ENCODE assay signal across 8 mouse cellular contexts in genomic region chr12:76195912-76196708, GRCm38 (mm10). TPM values are rescaled to one million over a fixed set of nuclear protein-coding genes. Genes with fewer than 3 reads are reported as not detected.
A peak's percentile ranks its signal among the peaks of the same experiment; 100 is the strongest.
DNase-seq lines count a peak whose midpoint lies in the region; ATAC-seq and TF ChIP-seq lines count a peak whose summit lies in the region.

No protein-coding gene starts in this region.

- H3K4me3 ChIP-seq in ES-E14 (ENCODE audit: insufficient read depth in 1 of 2, low read depth in 1 of 2, low read length in 2 of 2, poor library complexity in 1 of 2, severe bottlenecking in 1 of 2), result peak overlapping the region; percentile 31 to 41
- H3K4me3 ChIP-seq in forebrain, embryonic 15.5 days, result peak overlapping the region; percentile 34
- H3K4me3 ChIP-seq in liver, postnatal 0 days (ENCODE audit: low read depth, low read length), result peak overlapping the region; percentile 38
- peak overlapping the region; percentile 35 for H3K4me3 ChIP-seq in neural tube, embryonic 13.5 days
- peak overlapping the region; percentile 51 for H3K4me3 ChIP-seq in testis, adult 2 months (ENCODE audit: control insufficient read depth, low read depth, low read length)

- TF ChIP-seq POLR2A in testis, adult 2 months (IDR thresholded peaks at IDR 0.05; ENCODE audit: control insufficient read depth, low read depth, low read length), result 0 out of 2 replicates have a peak, but pooled peaks have one; percentile 26

- H3K36me3 ChIP-seq in ES-E14 (ENCODE audit: control insufficient read depth, insufficient read depth, low read length, poor library complexity, severe bottlenecking), result no peaks in the 10 kb centered on the region
- H3K36me3 ChIP-seq in forebrain, embryonic 15.5 days, result no peaks in the 10 kb centered on the region
- no peaks in the 10 kb centered on the region for H3K36me3 ChIP-seq in liver, postnatal 0 days (replicated peaks; ENCODE audit: insufficient read depth, low read length)
- no peaks in the 10 kb centered on the region for H3K36me3 ChIP-seq in neural tube, embryonic 13.5 days
- no peaks in the 10 kb centered on the region for H3K36me3 ChIP-seq in testis, adult 2 months (ENCODE audit: control insufficient read depth, insufficient read depth, low read length)

- WGBS in forebrain, embryonic 15.5 days, result under 1% methylated on average over 22 of the region's 22 CpGs
- WGBS in liver, postnatal 0 days (ENCODE audit: insufficient replicate concordance), result under 1% methylated on average over 22 of the region's 22 CpGs
- under 1% methylated on average over 22 of the region's 22 CpGs for WGBS in neural tube, embryonic 13.5 days

- in situ Hi-C loops in ES-E14 (cut with MboI; ENCODE audit: low sequenced_read_pairs in 2 of 2, unreplicated experiment in 2 of 2), result loop anchor here (10.0 to 25.0 kb wide), 3 partner anchors 181 to 409 kb away; no protein-coding TSS in a partner anchor

- H3K9ac ChIP-seq in ES-E14 (ENCODE audit: insufficient read depth, low read depth, low read length, poor library complexity, severe bottlenecking), result peak overlapping the region; percentile 48; the same call in 1 of the 2 replicates
- H3K9ac ChIP-seq in forebrain, embryonic 15.5 days (replicated peaks), result peak overlapping the region; percentile 39
- H3K9ac ChIP-seq in liver, postnatal 0 days (replicated peaks), result peak overlapping the region; percentile 41; the same call in 1 of the 2 replicates
- peak overlapping the region; percentile 51 for H3K9ac ChIP-seq in neural tube, embryonic 13.5 days

- intact Hi-C loops in heart, postnatal 14 days (cut with DNase I), result loop anchor here (5.0 kb wide), 2 partner anchors 146 to 409 kb away; no protein-coding TSS in a partner anchor

- peaks cover 0 to 6% of the 10 kb centered on the region in 2 experiments; a peak in 1 of 4 replicates for H3K4me1 ChIP-seq in ES-E14 (ENCODE audit: control insufficient read depth in 2 of 2, insufficient read depth in 2 of 2, low read length in 2 of 2, poor library complexity in 1 of 2)
- H3K4me1 ChIP-seq in forebrain, embryonic 15.5 days, result peaks cover 15% of the 10 kb centered on the region
- H3K4me1 ChIP-seq in liver, postnatal 0 days (ENCODE audit: insufficient read depth), result peaks cover 12% of the 10 kb centered on the region
- peaks cover 14% of the 10 kb centered on the region for H3K4me1 ChIP-seq in neural tube, embryonic 13.5 days (replicated peaks)
- H3K4me1 ChIP-seq in testis, adult 2 months (ENCODE audit: control insufficient read depth, insufficient read depth, low read length), result peaks cover 16% of the 10 kb centered on the region

- no peak for TF ChIP-seq EP300 in liver, postnatal 0 days (IDR thresholded peaks at IDR 0.05; ENCODE audit: low read depth)

- H3K27me3 ChIP-seq in forebrain, embryonic 15.5 days, result no peaks in the 10 kb centered on the region
- H3K27me3 ChIP-seq in liver, postnatal 0 days (ENCODE audit: insufficient read depth, low read length), result no peaks in the 10 kb centered on the region
- peaks cover 8% of the 10 kb centered on the region for H3K27me3 ChIP-seq in neural tube, embryonic 13.5 days
- no peaks in the 10 kb centered on the region for H3K27me3 ChIP-seq in testis, adult 2 months (ENCODE audit: control insufficient read depth, insufficient read depth, low read length)

- no peaks in the 10 kb centered on the region for H3K9me3 ChIP-seq in ES-E14 (ENCODE audit: control insufficient read depth, insufficient read depth, low read depth, low read length)
- H3K9me3 ChIP-seq in forebrain, embryonic 15.5 days, result no peaks in the 10 kb centered on the region
- no peaks in the 10 kb centered on the region for H3K9me3 ChIP-seq in liver, postnatal 0 days (ENCODE audit: low read length)
- H3K9me3 ChIP-seq in neural tube, embryonic 13.5 days, result no peaks in the 10 kb centered on the region

- DNase-seq in ES-E14 (ENCODE audit: low read depth, low spot score), result no peak
- peak; percentile 83 for DNase-seq in cerebellum, adult 18-20 months
- peak; percentile 78 to 87 for DNase-seq in heart, postnatal 14 days
- DNase-seq in kidney, postnatal 4 days, result peak; percentile 90 to 94
- DNase-seq in liver, postnatal 0 days, result peak; percentile 90

- peak overlapping the region; percentile 73 for H3K4me2 ChIP-seq in forebrain, embryonic 15.5 days (replicated peaks)
- peak overlapping the region; percentile 83 for H3K4me2 ChIP-seq in liver, postnatal 0 days (ENCODE audit: low read depth, low read length)
- peak overlapping the region; percentile 80 for H3K4me2 ChIP-seq in neural tube, embryonic 13.5 days

- ATAC-seq in forebrain, embryonic 15.5 days (replicated peaks), result peak; percentile 70
- ATAC-seq in liver, postnatal 0 days, result peak; percentile 90
- peak; percentile 83 for ATAC-seq in neural tube, embryonic 13.5 days (ENCODE audit: low read depth)

- H3K27ac ChIP-seq in ES-E14 (ENCODE audit: insufficient read depth, low read depth, low read length, poor library complexity, severe bottlenecking), result no peak overlapping the region
- no peak overlapping the region; the same call in 1 of the 2 replicates for H3K27ac ChIP-seq in forebrain, embryonic 15.5 days (replicated peaks)
- no peak overlapping the region for H3K27ac ChIP-seq in liver, postnatal 0 days (ENCODE audit: low read depth)
- no peak overlapping the region for H3K27ac ChIP-seq in neural tube, embryonic 13.5 days (replicated peaks)
- H3K27ac ChIP-seq in testis, adult 2 months (ENCODE audit: control insufficient read depth, insufficient read depth, low read depth, low read length), result peak overlapping the region; percentile 22

- TF ChIP-seq CTCF in liver, postnatal 0 days (IDR thresholded peaks at IDR 0.05; ENCODE audit: low read depth), result no peak
- no peak for TF ChIP-seq CTCF in testis, adult 2 months (IDR thresholded peaks at IDR 0.05; ENCODE audit: control insufficient read depth, insufficient read depth, insufficient replicate concordance, low read depth, low read length)

TF ChIP-seq in ES-E14, 5 proteins besides CTCF, POLR2A, EP300 and RAD21:
- TF ChIP-seq CHD2 (IDR thresholded peaks at IDR 0.05; ENCODE audit: low read depth, low read length) (no peak), MAFK (IDR thresholded peaks at IDR 0.05; ENCODE audit: insufficient read depth, low read depth, low read length) (no peak), ZC3H11A (IDR thresholded peaks at IDR 0.05; ENCODE audit: borderline replicate concordance, low read depth, low read length) (no peak), HCFC1 (IDR thresholded peaks at IDR 0.05; ENCODE audit: borderline replicate concordance, insufficient read depth, low read length) (no peak), ZNF384 (IDR thresholded peaks at IDR 0.05; ENCODE audit: low read depth, low read length) (no peak)
TF ChIP-seq in ES-E14: peak in this region for 0.

RNA-seq across cellular contexts. Expression of gene Esr2, which starts 19.1 kb away (rescaled TPM):
- 0.16 and 0.22 TPM in 2 replicates for total RNA-seq in ES-E14 (2012; rRNA removed)
- 0.22 TPM in 2 replicates for polyA plus RNA-seq in forebrain, embryonic 15.5 days (2015; fragmentation: Nextera tagmentation; extraction: Ambion mirVana)
- not detected for total RNA-seq in heart, postnatal 14 days (2021)
- not detected in 2 replicates for polyA plus RNA-seq in liver, postnatal 0 days (2015; fragmentation: Nextera tagmentation; extraction: Ambion mirVana)
- polyA plus RNA-seq in neural tube, embryonic 13.5 days (2015; fragmentation: Nextera tagmentation; extraction: Ambion mirVana), result 0.10 and 0.27 TPM in 2 replicates
- 0.19 and 0.28 TPM in 2 replicates for polyA plus RNA-seq in testis, adult 2 months (2012; rRNA removed)

RNA-seq across cellular contexts. Expression of gene Tex21, which starts 50.4 kb away (rescaled TPM):
- total RNA-seq in ES-E14 (2012; rRNA removed), result 1.8 and 2.0 TPM in 2 replicates
- not detected in 2 replicates for polyA plus RNA-seq in forebrain, embryonic 15.5 days (2015; fragmentation: Nextera tagmentation; extraction: Ambion mirVana)
- not detected for total RNA-seq in heart, postnatal 14 days (2021)
- 0.08 TPM in 1 of 2 replicates, not detected in the other for polyA plus RNA-seq in liver, postnatal 0 days (2015; fragmentation: Nextera tagmentation; extraction: Ambion mirVana)
- polyA plus RNA-seq in neural tube, embryonic 13.5 days (2015; fragmentation: Nextera tagmentation; extraction: Ambion mirVana), result not detected in 2 replicates
- polyA plus RNA-seq in testis, adult 2 months (2012; rRNA removed), result 59.9 and 60.2 TPM in 2 replicates

RNA-seq across cellular contexts. Expression of gene Mthfd1, which starts 59.0 kb away (rescaled TPM):
- 182 and 198 TPM in 2 replicates for total RNA-seq in ES-E14 (2012; rRNA removed)
- 45.2 and 46.4 TPM in 2 replicates for polyA plus RNA-seq in forebrain, embryonic 15.5 days (2015; fragmentation: Nextera tagmentation; extraction: Ambion mirVana)
- total RNA-seq in heart, postnatal 14 days (2021), result 10 to 100 TPM; 29.4 to 29.7 TPM
- polyA plus RNA-seq in liver, postnatal 0 days (2015; fragmentation: Nextera tagmentation; extraction: Ambion mirVana), result 62.6 and 63.0 TPM in 2 replicates
- 23.1 and 25.5 TPM in 2 replicates for polyA plus RNA-seq in neural tube, embryonic 13.5 days (2015; fragmentation: Nextera tagmentation; extraction: Ambion mirVana)
- polyA plus RNA-seq in testis, adult 2 months (2012; rRNA removed), result 6.1 and 7.5 TPM in 2 replicates

Comparison
In these comparisons a context has a peak if more than half of its experiments do, and no peak if none do; other contexts are left out.
1. RNA of gene Tex21, which starts 50.4 kb away (polyA plus RNA-seq): 59.9 to 60.2 TPM in testis, adult 2 months; not detected in neural tube, embryonic 13.5 days, not detected in forebrain, embryonic 15.5 days and 0.08 TPM in liver, postnatal 0 days; every median in the first group is over 10 times any median in the second.
2. Peak in every context shown above with its lines, with median percentiles within 50 percentile points of each other: H3K4me3 ChIP-seq, H3K9ac ChIP-seq, ATAC-seq and H3K4me2 ChIP-seq.